Mouse (Mus musculus) urinary bladder, postnatal 36 days (tissue): ENCODE results near the gene Sgf29.

Source experiments
- DNase-seq, 2 experiments: peaks; one replicate each; pipeline ENCODE4 v3.0.0; 2022; ENCODE audit warnings: low spot score in 2 of 2, mixed read lengths in 1 of 2

Gene Sgf29

GRCm38 (mm10) chr7:126649231-126650051, at the start of gene Sgf29:
Gene Sgf29 (plus strand): TSS chr7:126649309.
- peak; percentile 90 for DNase-seq

- no peak for DNase-seq
These were observed 47.2 kb upstream of the Sgf29 start for GRCm38 (mm10) chr7:126601896-126602295.

- DNase-seq = no peak
These were observed 46.5 kb upstream of the Sgf29 start for GRCm38 (mm10) chr7:126602650-126603049.

DNA sequence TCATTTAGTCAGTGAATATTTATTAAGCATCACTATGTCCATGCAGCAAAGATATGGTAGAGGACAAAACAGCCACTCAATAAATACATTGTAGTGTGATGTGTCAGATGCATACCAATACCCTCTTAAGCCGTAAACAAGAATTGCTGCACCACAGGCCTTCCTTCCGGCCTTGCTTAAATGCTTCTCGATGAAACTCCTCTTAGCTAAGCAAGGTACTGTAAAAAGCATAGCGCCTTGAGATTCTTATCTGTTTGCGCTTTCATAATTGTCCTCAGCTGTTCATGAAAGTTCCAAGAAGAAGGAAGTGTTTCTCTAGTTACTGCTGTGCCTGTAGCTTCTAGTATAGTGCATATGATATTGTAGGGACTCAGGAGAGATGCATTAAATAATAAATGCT, 42.5 kb upstream of the Sgf29 start:
- no peak for DNase-seq

DNA sequence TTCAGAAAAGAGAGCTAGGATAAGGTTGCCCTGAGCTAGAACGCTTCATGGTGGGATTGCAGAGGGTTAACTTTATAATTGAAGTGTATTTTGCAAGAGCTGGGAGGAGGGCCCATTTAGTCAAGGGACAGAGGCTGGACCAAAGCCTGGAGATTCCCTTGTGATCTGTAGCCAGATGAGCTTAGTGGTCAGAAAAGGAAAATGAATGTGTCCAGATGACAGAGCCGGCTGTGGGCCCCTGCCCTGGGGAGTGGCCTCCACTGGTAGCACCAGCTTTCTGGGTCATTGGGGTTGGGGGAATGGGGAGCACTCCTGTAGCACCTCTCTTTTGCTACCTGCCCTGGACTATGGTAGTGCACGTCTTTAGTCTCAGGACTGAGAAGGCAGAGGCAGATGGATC, 42.0 kb upstream of the Sgf29 start:
- peak; percentile 41 to 74 for DNase-seq

DNA sequence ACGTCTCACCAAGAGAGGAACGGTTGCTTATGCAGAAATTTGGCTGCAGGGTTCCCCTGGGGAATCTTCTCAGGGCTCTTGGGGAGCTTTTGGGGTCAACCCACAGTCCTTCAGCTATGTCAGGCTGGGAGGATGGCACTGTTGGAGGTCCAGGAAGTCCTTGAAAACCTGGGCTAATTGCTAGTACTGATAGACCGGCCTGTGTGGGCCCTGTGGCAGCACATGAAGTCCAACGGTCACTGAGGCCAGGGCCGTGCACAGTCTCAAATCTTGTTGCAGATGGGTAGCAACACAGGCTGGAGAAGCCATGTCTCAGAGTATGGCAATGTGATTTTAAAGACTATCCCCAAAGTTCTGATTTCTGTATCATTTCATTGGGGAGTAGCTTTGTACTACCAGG, 41.3 kb upstream of the Sgf29 start:
- no peak for DNase-seq

DNA sequence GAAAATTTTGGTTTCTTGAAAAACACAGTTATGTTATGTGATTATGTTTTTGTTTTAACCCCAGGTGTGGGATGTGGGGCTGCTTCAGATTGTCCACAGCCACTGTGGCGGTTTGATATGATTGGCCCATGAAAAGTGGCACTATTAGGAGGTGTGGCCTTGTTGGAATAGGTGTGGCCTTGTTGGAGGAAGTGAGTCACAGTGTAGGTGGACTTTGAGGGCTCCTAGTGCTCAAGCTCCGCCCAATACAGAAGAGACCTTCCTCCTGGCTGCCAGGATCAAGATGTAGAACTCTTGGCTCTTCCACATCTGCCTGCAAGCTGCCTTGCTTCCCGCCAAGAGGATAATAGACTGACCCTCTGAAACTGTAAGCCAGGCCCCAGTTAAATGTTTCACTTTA, 36.4 kb upstream of the Sgf29 start:
- DNase-seq = no peak

- no peak for DNase-seq
These were observed 32.4 kb upstream of the Sgf29 start for GRCm38 (mm10) chr7:126616707-126617106.

DNA sequence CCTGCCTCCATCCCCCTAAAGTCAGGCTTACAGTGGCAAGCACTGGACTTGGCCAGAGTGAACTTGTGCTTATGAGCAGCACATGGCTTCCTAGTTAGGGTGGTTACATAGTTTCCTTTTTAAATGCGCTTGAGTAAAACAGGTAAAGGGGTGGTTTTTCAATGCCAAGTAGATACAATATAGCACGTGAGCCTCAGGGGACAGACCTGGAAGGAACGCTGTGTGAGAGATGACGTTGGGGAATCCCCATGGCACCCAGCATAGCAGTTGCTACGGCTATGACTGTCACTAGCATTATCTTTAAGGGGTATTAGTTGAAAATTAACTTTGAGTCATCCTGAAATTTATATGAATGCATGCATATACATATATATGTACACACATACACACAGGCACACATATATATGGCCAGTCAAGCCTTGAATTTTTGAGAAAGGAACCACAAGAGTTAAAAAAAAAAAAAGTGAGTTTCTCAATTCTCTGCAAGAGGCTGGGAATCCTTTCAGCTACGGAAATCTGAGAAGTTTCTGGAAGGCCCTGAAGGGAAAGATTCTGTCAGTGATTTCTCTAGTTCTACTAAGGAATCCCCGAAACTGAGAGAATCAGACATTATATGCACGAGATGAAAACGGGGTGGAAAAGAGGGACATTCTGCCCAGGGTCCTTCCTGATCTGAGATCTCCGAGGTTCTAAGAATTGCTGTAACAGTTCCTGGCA, 29.4 kb upstream of the Sgf29 start:
- no peak for DNase-seq

GRCm38 (mm10) chr7:126621452-126622359, 27.4 kb upstream of the Sgf29 start:
- no peak for DNase-seq

- no peak for DNase-seq
These were observed 25.7 kb upstream of the Sgf29 start for GRCm38 (mm10) chr7:126623381-126623780.

DNA sequence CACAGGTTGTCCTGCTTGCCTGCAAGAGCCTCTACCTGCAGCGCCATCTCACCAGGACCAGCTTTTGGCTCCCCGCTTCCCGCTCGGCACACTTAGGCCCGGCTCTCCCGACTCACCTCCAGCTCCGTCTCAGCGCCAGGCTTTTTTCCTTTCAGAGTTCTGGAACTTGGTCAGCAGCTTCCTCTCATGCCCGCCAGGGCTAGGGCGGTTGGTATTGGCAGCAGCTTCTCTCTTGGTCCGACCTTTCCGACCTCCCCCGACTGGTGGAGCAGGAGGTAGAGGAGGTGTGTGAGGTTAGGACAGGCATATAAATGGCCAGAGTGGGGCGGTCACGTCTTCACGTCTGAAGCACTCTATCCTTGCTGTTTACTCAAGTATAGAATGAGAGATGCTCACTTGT, 24.3 kb upstream of the Sgf29 start:
- DNase-seq = no peak

GRCm38 (mm10) chr7:126625369-126625768, 23.7 kb upstream of the Sgf29 start:
- DNase-seq = peak; percentile 65 to 93

DNA sequence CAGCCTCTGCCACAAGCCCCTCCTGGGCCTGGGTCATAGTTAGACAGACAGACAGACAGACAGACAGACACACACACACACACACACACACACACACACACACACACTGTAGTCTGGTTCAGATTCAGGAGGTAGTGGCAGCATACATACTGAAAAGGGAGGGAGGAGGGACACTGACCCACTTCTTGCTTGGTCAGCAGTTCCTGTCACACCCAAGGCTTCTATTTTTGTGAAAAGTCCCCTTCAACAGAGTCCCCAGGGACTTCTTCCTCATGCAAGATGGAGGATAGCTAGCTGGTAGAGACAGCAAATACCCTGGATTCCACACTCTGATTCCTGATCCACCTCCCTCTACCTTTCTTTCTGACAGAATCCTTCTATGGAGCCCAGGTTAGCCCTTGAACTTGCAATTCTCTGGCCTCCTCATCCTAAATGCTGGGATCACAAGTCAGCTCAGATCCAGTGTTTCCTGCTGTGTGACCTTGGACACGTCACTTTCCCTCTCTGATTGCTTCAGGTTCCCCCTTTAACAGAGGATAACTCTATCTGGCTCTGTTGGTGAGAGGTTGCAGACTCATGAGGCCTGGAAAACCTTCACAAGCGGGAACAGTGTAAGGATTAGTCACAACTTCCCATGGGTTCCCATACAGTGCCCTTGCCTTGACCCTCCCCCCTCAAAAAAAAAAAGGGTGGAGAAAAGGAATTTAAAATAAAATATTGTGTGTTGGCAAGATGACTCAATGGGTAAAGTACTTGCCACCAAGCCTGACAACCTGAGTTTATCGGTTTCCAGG, 23.1 kb upstream of the Sgf29 start:
- DNase-seq = no peak

DNA sequence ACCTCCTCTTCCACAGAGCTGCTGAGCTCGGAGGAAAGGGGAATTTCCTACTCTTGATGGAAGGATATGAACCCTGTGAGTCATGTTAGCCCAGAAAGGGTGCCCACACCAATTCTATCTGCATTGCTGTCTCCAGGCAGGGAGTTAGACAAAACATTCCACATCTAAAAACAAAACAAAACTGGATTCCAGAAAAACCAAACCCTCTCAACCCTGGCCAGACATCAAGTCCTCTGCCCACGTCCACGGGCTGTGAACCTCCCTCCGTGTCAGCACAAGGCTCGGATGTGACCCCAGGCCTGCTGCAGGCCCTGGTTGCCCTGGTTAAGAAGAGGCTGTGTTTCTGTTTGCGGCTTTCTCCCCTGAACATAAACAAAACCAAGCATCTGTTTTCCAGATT, 21.0 kb upstream of the Sgf29 start:
- no peak for DNase-seq

GRCm38 (mm10) chr7:126629915-126630314, 19.2 kb upstream of the Sgf29 start:
- DNase-seq = no peak

DNA sequence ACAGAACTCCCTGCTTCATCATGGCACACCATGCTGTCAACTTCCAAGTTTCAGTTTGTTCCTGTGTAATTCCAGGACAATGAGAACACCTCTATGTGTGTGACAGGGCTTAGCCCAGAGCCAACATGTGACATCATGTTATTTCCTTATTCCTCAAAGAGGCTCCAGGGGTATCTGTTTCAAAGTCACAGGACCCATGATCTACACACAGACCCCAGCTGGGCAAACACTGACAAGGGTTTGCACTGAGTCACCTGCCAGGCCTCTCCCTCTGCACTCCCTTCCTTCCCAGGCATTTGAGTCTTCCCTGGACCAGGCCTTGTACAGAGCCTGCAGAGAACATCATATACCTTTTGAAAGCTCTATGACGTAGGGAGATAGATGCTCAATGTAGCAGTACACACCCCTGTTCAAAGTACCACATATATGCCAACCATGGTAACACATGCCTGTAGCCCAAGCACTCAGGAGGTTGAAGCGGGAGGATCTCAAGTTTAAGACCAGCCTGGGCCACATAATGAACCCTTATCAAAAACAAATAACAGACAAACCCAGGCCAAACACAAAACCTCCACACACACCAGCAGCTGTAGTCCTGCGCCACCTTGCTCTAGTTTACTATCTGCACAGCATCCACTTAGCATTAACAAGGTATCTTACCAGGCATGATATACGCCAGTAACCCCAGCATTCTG, 18.1 kb upstream of the Sgf29 start, which contains the start of gene Nupr1:
Nupr1 (minus strand) TSS at position 38 of the 695 bp plus-strand sequence.
- no peak for DNase-seq

DNA sequence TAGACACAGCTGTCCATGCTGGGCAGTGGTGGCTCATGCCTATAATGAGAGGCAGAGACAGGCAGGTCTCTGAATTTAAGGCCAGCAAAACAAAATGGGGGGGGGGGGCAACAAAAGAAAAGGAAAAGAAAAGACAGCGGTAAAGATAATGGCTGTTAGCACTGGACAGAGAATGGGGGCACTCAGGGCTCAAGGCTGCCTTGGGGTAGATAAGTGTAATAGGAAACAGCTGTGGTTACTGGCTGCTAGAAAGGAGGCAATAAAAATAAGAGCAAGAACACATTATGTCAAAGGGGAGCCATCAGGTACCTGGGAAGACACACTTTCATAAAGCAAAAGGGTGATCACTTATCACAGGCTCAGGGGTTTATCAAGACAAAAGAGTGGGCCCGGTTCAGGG, 16.6 kb upstream of the Sgf29 start:
- no peak for DNase-seq

GRCm38 (mm10) chr7:126635375-126635774, 13.7 kb upstream of the Sgf29 start:
- no peak for DNase-seq

DNA sequence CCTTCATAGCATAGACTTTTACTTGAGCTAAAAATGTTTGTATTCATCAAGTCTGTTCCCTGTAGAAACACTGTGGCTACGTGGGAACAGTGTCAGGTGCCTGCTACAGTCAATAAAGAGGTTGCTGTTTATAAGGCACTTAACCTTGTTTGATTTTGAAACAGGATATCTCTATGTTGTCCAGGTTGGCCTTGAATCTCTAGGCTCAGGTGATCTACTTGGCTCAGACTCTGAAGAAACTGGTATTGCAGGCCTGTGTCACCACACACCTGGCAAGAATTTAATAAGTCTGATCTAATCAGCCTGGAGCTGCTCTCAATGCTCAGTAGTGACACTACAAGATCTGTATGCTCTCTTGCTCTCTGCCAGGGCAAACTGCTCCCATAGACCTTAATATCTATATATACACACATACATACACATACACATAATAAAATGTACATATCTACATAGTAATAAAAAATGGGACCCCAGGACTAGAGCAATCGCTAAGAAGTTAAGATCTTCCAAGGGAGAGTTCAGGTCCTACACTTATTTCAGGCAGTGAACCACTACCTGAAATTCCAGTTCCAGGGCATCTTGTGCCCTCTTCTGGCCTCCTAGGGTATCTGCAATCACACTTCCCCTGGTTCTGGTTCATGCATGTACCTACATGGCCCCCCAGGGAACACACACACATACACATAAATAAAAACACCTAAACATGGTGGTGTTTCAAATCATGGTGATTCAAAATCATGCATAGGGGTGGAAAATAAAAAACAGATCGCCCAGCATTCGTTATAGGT, 12.2 kb upstream of the Sgf29 start:
- peak; percentile 44 to 57 for DNase-seq
